Mouse (Mus musculus): ENCODE measurements around the gene Polr3f.

DNA sequence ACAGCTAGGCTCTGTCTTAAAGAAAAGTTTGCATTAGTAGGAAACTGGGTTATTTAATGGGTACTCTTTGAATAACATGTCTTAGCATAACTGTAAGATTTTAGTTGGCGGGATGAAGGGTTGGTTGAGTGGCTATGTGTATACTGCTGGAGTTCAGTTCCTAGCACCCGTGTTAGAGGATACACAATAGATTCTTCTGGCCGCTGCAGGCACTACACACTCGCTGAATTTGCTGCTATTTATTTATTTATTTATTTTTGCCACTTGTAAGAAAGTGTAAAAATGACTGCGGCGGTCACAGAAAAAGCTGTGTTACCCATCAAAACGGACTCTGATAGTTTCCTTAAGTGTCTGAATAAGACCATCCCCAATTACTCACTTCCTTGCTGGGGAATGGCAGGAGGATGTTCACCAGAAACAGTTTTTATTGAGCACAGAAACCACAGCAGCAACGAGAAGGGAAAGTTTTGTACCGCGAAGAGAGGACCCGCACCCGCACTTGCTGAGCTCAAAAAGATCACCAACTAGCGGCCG lies 27.8 kb downstream of the Polr3f start:
- TF ChIP-seq CTCF (IDR thresholded peaks at IDR 0.05; ENCODE audit: insufficient read depth, low read depth, low read length) (no peak), POLR2A (IDR thresholded peaks at IDR 0.05; ENCODE audit: insufficient read depth, low read depth, low read length) (no peak)

Measured in olfactory bulb, adult 2 months (tissue).